Mouse (Mus musculus) lung, adult 18-20 months (tissue): ENCODE data around the gene Nacc1.
"Not testable (repeated sequence)": the region's sequence is repeated elsewhere in the genome, so short reads cannot be mapped to it uniquely, and the experiment has no call there.

Experiments
- DNase-seq, 2 experiments: peaks; one replicate each; pipeline ENCODE4 v3.0.0; 2022; ENCODE audit warnings: mixed read lengths in 2 of 2

Nacc1 gene

DNA sequence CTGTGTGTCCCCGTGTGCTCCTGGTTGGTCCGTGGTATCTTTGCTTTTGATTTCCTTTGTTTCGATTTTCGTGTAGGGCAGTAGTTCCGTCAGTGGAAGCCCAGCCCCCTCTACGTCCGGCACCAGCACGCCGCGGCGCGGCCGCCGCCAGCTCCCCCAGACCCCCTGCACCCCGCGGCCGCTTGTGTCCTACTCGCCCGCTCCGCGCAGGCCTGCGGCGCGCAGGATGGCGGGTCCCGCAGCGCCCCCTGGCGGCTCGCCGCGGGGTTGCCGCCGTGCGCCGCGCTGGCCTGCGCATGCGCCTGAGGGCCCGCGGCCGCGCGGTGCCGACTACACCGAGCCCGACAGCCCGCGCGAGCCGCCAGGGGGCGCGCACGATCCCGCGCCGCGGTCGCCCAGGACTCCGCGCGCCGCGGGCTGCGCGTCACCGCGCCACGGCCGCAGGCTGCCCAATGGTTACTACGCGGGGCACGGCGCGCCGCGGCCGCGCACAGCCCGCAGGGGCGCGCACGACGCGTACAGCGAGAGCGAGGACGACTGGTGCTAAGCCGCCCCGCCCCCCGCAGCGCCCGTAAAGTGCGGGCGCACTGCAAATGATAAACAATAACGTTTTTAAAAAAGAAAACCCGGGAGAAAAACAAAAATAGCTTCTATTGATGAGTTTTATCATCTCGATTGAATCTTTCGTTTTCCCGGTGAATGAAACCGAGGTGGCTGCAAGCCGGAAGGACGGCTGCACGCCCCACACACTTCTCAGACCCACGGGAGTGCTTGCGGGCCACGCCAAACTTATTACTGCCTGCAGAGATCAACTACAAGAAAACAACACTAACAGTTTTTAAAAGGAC, 48.3 kb downstream of the Nacc1 start:
- DNase-seq = peak; percentile 90 to 92

DNA sequence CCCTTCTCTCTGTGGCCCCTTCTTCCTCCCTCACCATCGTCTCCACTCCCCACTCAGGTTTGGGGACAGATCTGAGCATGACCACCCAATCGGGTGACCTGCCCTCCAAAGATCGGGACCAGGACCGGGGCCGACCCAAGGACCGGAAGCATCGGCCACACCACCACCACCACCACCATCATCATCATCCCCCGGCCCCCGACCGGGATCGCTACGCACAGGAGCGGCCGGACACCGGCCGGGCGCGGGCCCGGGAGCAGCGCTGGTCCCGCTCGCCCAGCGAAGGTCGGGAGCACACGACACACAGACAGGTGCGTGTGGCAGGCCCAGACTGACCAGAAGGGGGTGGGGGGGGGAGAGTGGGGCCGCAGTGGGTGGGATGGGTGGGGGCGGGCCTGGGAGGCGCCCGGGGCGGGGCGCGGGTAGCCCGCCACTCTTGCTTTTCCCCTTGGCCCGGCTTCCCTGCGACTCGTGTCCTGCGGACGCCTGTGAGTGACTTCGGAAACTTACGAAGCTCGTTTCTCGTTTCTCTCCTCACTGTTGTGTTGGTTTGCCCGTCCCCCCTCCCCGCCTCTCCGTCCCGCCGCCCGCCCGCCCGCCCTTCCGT, 49.0 kb downstream of the Nacc1 start:
- peak in 1 of 2 experiments; percentile 37 for DNase-seq

DNA sequence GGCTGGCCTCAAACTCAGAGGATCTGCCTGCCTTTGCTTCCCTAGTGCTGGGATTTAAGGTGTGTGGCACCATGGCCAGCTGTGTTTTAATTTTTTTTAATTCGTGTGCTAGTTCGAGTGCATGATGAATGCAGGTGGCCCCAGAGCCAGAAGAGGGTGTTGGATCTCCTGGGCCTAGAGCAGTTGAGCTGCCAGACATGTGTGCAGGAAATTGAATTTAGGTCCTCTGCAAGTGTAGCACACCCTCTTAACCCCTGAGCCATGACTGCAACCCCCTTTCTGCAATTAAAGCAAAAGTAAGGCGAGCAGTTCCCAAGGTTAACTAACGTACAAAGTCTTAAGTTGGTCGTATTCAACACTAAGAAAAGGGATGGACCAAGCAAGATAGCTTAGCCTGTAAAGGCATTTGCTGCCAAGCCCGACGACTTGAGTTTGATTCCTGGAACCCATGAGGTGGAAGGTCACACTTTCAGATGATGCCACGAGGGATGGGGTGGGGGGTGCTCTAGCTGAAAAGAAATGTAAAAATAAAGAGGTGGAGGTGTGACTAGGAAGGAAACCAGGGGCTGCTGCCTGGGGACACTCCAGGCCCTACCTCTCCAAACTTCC, 49.6 kb downstream of the Nacc1 start:
- no peak for DNase-seq

DNA sequence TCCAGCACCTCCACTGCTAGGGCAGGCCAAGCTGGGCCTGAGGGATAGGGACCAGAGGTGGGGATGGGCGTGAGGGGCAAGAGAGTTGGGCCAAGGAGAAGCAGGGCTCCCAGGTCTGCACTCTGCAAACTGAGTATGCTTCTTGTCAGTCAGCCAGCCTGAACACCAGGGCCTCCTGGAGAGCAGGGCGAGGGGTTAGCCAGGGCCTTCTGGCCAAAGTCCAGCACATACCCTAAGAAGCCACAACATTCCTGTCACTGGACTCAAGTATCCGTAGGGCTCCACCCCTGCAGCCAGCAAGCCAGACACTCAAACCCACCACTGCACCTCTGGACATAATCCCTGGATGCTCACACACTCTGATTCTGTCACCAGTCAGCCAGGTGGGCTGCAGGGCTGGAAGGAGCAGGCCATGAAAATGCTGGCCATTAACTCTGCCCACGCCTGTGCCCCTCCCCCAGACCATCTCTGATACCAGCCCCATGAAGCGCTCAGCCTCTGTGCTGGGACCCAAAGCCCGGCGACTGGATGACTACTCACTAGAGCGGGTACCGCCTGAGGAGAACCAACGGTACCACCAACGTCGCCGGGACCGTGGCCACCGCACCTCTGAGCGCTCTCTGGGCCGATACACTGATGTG, 51.5 kb downstream of the Nacc1 start:
- peak; percentile 60 to 61 for DNase-seq

DNA sequence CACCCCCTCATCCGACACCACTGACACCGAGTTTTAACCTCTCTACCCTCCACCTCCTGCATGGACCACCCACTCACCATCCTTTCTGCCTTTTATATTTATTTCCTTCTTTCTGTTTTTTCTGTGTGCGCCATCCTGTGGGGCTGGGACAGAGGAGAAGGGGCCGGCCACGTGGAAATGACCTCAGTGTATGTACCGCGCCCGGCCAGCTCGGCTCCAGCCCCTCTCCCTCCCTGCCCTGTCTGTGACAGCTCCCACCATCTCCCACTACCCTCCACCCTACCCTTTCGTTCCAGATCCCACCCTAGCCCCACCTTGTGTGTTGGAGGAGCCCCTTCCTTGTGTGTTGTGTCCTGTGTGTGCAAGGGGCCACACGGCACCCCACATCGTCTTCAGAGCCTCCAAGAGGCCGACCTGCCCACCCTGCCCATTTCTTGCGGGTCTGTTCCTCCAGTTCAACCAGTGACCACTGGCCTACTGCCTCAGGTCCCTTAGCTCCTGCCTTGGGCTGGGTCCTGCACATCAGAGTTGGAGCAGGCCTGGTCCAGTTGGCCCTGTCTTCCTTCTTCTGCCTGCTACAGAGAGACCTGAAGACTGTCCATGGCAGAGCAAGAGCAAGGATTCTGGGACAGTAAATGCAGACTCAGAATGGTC, 52.1 kb downstream of the Nacc1 start:
- DNase-seq = no peak

DNA sequence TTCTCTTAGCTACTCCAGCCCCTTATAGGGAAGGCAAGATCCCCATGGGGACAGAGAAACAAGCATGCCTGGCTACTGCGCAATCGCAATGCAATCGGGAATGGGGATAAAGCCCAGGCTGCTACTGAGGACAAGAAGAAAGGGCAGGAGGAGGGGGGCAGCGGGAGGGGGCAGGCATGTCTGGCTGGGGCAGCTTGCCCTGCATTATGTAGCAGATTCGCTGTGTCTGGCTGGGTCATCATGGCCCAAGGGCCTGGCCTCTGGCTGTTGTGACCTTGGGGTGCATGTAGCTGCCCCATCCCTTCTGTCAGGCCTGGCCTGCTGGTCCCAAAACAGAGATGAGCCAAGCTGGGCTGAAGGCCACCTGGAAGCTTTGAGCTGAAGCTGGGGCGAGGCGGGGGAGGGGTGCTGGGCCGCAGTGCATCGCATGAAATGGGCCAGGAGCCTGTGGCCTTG, 52.8 kb downstream of the Nacc1 start:
- no peak for DNase-seq

DNA sequence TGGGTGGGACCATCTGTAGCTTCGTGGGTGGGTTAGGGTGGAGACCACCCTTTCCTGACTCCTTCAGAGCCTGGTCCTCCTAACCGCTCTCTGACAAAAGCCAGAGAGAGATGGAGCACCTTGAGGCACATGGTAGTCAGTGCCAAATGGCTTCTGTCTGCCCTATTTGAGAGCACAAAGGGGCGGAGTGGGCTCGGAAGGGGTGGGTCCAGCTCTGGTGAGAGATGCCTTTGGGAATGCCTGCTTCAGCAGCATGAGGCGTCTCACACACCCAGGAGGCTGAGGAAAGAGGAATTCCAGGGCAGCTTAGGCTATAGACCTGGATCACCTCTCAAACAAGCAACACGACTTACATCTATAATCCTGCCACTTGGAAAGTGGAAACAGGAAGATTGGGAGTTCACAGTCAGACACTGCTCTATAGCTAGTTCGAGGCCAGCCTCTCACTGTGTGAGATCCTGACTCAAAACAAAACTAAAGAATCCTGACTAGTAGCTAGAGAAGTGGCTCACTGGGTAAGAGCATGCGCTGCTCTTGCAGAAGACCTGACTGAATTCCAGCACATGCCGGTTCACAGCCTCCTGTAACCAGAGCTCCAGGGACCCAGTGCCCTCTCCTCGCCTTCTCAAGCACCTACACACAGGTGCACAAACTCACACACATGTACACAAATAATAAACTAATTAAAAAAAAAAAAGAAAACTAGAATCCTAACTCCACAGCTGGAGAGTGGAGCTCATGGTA, 53.6 kb downstream of the Nacc1 start:
- DNase-seq = no peak

DNA sequence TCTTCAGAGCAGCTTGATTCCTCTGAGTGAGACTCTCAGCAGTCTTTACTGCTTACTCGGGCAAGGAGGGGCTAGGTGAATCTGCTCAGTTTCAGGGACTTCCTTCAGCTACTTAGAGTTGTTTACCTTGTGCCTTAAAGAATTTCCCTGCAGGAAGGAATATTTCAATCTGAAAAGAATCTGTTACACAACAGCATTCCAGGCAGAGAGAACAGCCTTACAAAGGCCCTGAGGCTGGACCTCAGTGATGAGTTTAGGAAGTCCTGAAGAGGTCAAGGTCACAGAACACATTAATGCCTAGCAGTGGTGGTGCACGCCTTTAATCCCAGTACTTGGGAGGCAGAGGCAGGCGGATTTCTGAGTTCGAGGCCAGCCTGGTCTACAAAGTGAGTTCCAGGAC, 55.8 kb downstream of the Nacc1 start:
- DNase-seq = no peak

DNA sequence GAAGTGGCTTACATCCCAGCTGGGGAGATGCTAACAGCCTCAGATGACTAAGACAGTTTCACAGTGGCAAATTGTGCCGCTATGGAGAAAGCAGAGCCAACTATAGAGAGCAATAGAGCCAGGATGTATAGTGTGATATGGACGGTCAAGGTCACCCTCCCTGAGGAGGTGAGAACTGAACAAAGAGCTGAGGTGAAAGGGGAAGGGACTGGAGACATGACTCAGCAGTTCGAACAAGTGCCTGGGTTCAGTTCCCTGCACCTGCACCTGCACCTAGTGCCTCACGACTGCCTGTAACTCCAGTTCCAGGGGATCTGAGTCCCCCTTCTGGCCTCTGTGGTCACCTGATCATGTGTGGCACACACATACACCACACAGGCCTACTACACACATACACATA, 57.5 kb downstream of the Nacc1 start:
- no peak for DNase-seq

DNA sequence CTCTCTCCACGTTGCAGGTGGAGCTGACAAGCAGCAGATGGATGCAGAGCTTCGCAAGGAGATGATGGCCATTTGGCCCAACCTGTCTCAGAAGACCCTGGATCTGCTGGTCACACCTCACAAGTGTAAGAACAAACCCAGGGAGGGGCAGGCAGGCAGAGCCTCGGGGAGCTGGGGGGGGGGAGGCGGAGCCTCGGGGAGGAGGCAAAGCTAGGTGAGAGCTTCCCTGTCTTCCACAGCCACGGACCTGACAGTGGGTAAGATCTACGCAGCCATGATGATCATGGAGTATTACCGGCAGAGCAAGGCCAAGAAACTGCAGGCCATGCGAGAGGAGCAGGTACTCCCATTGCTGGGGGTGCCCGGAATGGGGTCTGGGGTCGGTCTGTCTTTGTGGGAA, 58.1 kb downstream of the Nacc1 start:
- no peak for DNase-seq

DNA sequence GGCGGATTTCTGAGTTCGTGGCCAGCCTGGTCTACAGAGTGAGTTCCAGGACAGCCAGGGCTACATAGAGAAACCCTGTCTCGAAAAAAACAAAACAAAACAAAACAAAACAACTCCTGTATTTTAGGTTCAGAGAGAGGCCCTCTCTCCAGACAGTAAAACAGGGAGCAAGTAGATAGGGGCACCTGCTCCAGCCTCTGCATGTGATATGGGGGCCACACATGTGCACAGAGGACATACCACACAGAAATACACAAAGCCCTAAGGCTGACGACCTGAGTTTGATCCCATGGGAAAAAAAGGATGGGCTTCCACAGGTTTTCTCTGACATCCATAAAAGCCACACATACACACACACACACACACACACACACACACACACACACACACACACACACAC, 64.2 kb downstream of the Nacc1 start:
- not testable (repeated sequence) for DNase-seq

DNA sequence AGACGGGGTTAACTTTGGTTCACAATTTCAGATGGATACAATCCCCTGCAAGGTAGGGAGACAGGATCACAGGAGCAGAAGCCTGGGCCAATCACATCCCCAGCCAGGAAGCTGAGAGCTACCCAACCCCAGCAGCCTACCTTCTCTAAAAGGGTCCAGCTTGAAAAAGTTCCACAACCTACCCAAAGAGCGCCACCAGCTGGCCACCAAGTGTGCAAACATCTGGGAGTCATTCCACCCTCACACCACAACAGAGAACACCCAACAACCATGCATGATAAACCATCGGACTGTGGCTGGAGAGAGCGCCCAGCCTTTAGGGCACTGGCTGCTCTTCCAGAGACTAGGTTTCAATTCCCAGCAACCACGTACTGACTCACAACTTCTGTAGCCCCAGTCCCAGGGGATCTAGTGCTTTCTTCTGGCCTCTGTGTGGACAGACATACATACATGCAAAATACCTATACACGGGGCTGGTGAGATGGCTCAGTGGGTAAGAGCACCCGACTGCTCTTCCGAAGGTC, 66.5 kb downstream of the Nacc1 start:
- no peak for DNase-seq
